Mouse (Mus musculus): ENCODE measurements around the gene Krt88. TPM values are rescaled to one million over a fixed set of nuclear protein-coding genes. Genes with fewer than 3 reads are reported as not detected.

The Krt88 gene
- polyA plus RNA-seq, 1 experiment from 2014 or later, result 0.13 TPM

- Histone ChIP-seq H3K4me1 (replicated peaks; ENCODE audit: insufficient read depth, low read length) (no peaks in the 10 kb centered on the region), H3K4me3 (replicated peaks; ENCODE audit: low read depth, low read length) (no peak overlapping the region), H3K27ac (no peak overlapping the region), H3K27me3 (ENCODE audit: insufficient read depth, low read length) (no peaks in the 10 kb centered on the region), H3K9me3 (replicated peaks; ENCODE audit: low read length) (no peaks in the 10 kb centered on the region), H3K4me2 (ENCODE audit: low read length) (no peak overlapping the region), H3K36me3 (ENCODE audit: insufficient read depth, low read length) (no peaks in the 10 kb centered on the region), H3K9ac (ENCODE audit: low read depth, low read length) (no peak overlapping the region)
- WGBS, result 77% methylated on average over 4 of the region's 4 CpGs
- no peak for TF ChIP-seq CTCF (IDR thresholded peaks at IDR 0.05; ENCODE audit: low read depth)
- DNase-seq (ENCODE audit: low spot score), result no peak
- ATAC-seq (replicated peaks; ENCODE audit: low FRiP score, low read depth), result no peak
Observed at GRCm38 (mm10) chr15:101418950-101419349, 28.6 kb upstream of the Krt88 start.

- no peak overlapping the region for H3K27ac ChIP-seq
- H3K9ac ChIP-seq (ENCODE audit: low read depth, low read length), result no peak overlapping the region
- DNase-seq (ENCODE audit: low spot score) (peak; percentile 73), ATAC-seq (replicated peaks; ENCODE audit: low FRiP score, low read depth) (no peak)
- TF ChIP-seq CTCF (IDR thresholded peaks at IDR 0.05; ENCODE audit: low read depth), result peak; percentile 72
- H3K27me3 ChIP-seq (ENCODE audit: insufficient read depth, low read length), result no peaks in the 10 kb centered on the region
- H3K4me1 ChIP-seq (replicated peaks; ENCODE audit: insufficient read depth, low read length), result no peaks in the 10 kb centered on the region
- H3K4me3 ChIP-seq (replicated peaks; ENCODE audit: low read depth, low read length), result no peak overlapping the region
- H3K9me3 ChIP-seq (replicated peaks; ENCODE audit: low read length), result no peaks in the 10 kb centered on the region
- no peak overlapping the region for H3K4me2 ChIP-seq (ENCODE audit: low read length)
- no peaks in the 10 kb centered on the region for H3K36me3 ChIP-seq (ENCODE audit: insufficient read depth, low read length)
- 26% methylated on average over 4 of the region's 6 CpGs for WGBS
Observed at GRCm38 (mm10) chr15:101420903-101421302, 26.6 kb upstream of the Krt88 start.

DNA sequence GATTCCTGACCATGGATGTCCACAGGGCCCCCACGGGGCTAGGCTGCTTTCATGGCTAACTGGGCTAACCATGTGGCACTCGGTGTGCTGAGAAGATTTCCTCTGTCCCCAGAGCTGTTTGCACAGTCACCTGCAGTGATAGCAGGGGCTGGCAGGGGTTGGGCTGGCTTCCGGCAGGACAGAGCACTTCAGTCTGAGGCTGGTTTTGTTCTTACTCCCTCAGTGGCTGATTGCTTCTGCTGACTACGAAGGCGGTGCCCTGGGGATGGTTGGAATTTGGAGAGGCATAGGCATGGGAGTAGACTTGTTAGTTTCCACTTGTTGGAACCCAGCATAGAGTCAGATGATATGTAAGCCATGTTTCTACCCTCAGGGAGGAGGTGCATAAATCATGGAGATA, 22.6 kb upstream of the Krt88 start:
- Histone ChIP-seq H3K9ac (ENCODE audit: low read depth, low read length) (no peak overlapping the region), H3K4me2 (ENCODE audit: low read length) (no peak overlapping the region), H3K27ac (no peak overlapping the region), H3K4me1 (replicated peaks; ENCODE audit: insufficient read depth, low read length) (no peaks in the 10 kb centered on the region), H3K36me3 (ENCODE audit: insufficient read depth, low read length) (no peaks in the 10 kb centered on the region), H3K4me3 (replicated peaks; ENCODE audit: low read depth, low read length) (no peak overlapping the region), H3K27me3 (ENCODE audit: insufficient read depth, low read length) (no peaks in the 10 kb centered on the region), H3K9me3 (replicated peaks; ENCODE audit: low read length) (no peaks in the 10 kb centered on the region)
- DNase-seq (ENCODE audit: low spot score), result no peak
- no peak for TF ChIP-seq CTCF (IDR thresholded peaks at IDR 0.05; ENCODE audit: low read depth)
- no peak for ATAC-seq (replicated peaks; ENCODE audit: low FRiP score, low read depth)
- WGBS, result 13% methylated on average over 5 of the region's 5 CpGs

DNA sequence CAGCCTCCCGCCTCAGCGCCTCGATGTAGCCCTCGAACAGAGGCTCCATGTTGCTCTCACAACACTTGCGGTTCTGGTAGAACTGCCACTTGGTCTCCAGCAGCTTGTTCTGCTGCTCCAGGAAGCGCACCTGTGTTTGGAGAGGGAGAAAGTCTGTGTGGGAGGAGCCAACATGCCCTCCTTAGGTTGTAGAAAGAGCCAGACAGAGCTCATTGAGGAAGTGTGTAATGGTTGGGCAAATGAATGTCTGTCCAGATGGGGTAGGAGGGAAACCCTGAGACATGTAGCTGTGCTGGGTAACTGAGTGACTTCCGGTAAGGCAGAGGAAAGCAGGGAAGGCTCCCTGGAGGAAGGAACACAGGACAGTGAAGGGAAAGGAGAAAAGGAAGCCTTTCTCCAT, 10.9 kb upstream of the Krt88 start:
- no peak for DNase-seq (ENCODE audit: low spot score)

GRCm38 (mm10) chr15:101438555-101438954, 9.0 kb upstream of the Krt88 start, which contains the start of gene Krt87:
Krt87 (minus strand) TSS chr15:101438804.
- ATAC-seq (replicated peaks; ENCODE audit: low FRiP score, low read depth) (no peak), DNase-seq (ENCODE audit: low spot score) (no peak)
- Histone ChIP-seq H3K36me3 (ENCODE audit: insufficient read depth, low read length) (no peaks in the 10 kb centered on the region), H3K9me3 (replicated peaks; ENCODE audit: low read length) (no peaks in the 10 kb centered on the region), H3K9ac (ENCODE audit: low read depth, low read length) (no peak within 1 kb of the TSS), H3K4me3 (replicated peaks; ENCODE audit: low read depth, low read length) (0 out of 2 replicates have a peak within 1 kb of the TSS, but pooled peaks have one; percentile 5), H3K27ac (no peak within 1 kb of the TSS), H3K27me3 (ENCODE audit: insufficient read depth, low read length) (peaks cover 14% of the 10 kb centered on the region), H3K4me1 (replicated peaks; ENCODE audit: insufficient read depth, low read length) (no peaks in the 10 kb centered on the region; the same call in 1 of the 2 replicates), H3K4me2 (ENCODE audit: low read length) (peak within 1 kb of the TSS; percentile 41)
- WGBS, result 2% methylated on average over 34 of the region's 34 CpGs
- no peak for TF ChIP-seq CTCF (IDR thresholded peaks at IDR 0.05; ENCODE audit: low read depth)

More for the DNA sequence above, 10.9 kb upstream of the Krt88 start:
- Histone ChIP-seq H3K27ac (no peak overlapping the region), H3K4me1 (replicated peaks; ENCODE audit: insufficient read depth, low read length) (no peaks in the 10 kb centered on the region; the same call in 1 of the 2 replicates), H3K36me3 (ENCODE audit: insufficient read depth, low read length) (no peaks in the 10 kb centered on the region), H3K27me3 (ENCODE audit: insufficient read depth, low read length) (peaks cover 14% of the 10 kb centered on the region), H3K4me3 (replicated peaks; ENCODE audit: low read depth, low read length) (no peak overlapping the region), H3K4me2 (ENCODE audit: low read length) (no peak overlapping the region), H3K9me3 (replicated peaks; ENCODE audit: low read length) (no peaks in the 10 kb centered on the region), H3K9ac (ENCODE audit: low read depth, low read length) (no peak overlapping the region)
- ATAC-seq (replicated peaks; ENCODE audit: low FRiP score, low read depth), result no peak
- no peak for TF ChIP-seq CTCF (IDR thresholded peaks at IDR 0.05; ENCODE audit: low read depth)
- 86% methylated on average over 7 of the region's 7 CpGs for whole genome bisulfite sequencing

GRCm38 (mm10) chr15:101440837-101441236, 6.7 kb upstream of the Krt88 start:
- ATAC-seq (replicated peaks; ENCODE audit: low FRiP score, low read depth) (no peak), DNase-seq (ENCODE audit: low spot score) (no peak)

DNA sequence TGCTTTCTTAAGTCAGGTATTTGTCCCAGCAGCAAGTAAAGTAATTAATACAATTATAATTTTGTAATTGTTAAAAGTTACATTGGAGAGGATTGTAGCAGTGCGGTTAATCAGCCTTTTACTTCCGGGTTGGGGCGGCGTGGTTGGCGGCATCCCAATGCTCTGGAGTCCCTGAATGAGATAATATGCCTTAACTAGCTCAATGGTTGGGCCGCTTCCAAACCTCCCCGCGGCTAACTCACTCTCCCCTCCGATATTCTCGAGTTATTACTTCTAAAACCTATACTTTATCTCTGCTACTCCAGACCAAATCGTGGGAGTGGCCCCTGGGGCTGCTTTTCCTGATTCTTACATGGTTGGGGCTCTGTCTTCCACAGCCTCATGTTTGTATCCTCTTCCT, 972 bp upstream of the Krt88 start:
- no peak overlapping the region for H3K4me2 ChIP-seq (ENCODE audit: low read length)
- no peak overlapping the region for H3K9ac ChIP-seq (ENCODE audit: low read depth, low read length)
- DNase-seq (ENCODE audit: low spot score), result no peak
- WGBS, result 70% methylated on average over 11 of the region's 11 CpGs
- H3K27me3 ChIP-seq (ENCODE audit: insufficient read depth, low read length), result no peaks in the 10 kb centered on the region
- TF ChIP-seq CTCF (IDR thresholded peaks at IDR 0.05; ENCODE audit: low read depth), result no peak
- H3K36me3 ChIP-seq (ENCODE audit: insufficient read depth, low read length), result no peaks in the 10 kb centered on the region
- no peaks in the 10 kb centered on the region for H3K4me1 ChIP-seq (replicated peaks; ENCODE audit: insufficient read depth, low read length)
- no peak overlapping the region for H3K4me3 ChIP-seq (replicated peaks; ENCODE audit: low read depth, low read length)
- no peak overlapping the region for H3K27ac ChIP-seq
- ATAC-seq (replicated peaks; ENCODE audit: low FRiP score, low read depth), result no peak
- H3K9me3 ChIP-seq (replicated peaks; ENCODE audit: low read length), result no peaks in the 10 kb centered on the region

More at GRCm38 (mm10) chr15:101440837-101441236, 6.7 kb upstream of the Krt88 start:
- Histone ChIP-seq H3K9ac (ENCODE audit: low read depth, low read length) (no peak overlapping the region), H3K9me3 (replicated peaks; ENCODE audit: low read length) (no peaks in the 10 kb centered on the region), H3K27me3 (ENCODE audit: insufficient read depth, low read length) (peaks cover 14% of the 10 kb centered on the region), H3K4me3 (replicated peaks; ENCODE audit: low read depth, low read length) (no peak overlapping the region), H3K36me3 (ENCODE audit: insufficient read depth, low read length) (no peaks in the 10 kb centered on the region), H3K4me2 (ENCODE audit: low read length) (no peak overlapping the region), H3K4me1 (replicated peaks; ENCODE audit: insufficient read depth, low read length) (no peaks in the 10 kb centered on the region; the same call in 1 of the 2 replicates), H3K27ac (no peak overlapping the region)
- no peak for TF ChIP-seq CTCF (IDR thresholded peaks at IDR 0.05; ENCODE audit: low read depth)
- WGBS, result 68% methylated on average over 4 of the region's 4 CpGs
